Mouse (Mus musculus): ENCODE measurements around the gene Tnfsf9. TPM values are rescaled to one million over a fixed set of nuclear protein-coding genes. Genes with fewer than 3 reads are reported as not detected.

Gene Tnfsf9
- polyA plus RNA-seq, 1 experiment from 2014 or later, result 6.6 TPM

DNA sequence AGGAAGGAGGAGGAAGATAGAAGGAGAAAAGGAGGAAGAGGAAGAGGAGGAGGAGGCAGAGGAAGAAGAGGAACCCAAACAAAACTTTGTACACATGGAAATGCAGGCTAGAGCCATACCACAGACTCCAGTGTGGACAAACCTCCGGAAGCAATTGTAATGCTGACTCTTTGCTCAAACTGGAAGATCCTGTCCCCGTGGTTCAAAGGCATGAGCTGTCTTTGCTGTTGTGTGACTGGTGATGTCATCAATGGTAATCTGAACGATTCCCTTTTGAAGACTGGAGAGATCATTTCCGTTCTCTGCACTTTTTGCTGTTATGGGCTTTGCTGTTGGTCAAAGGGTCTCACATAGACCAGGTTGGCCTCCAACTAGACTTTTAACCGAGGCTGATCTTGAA lies 6.8 kb upstream of the Tnfsf9 start:
- Histone ChIP-seq H3K27ac (no peak overlapping the region), H3K4me3 (replicated peaks) (no peak overlapping the region), H3K4me1 (replicated peaks) (peaks cover 7% of the 10 kb centered on the region), H3K9me3 (no peaks in the 10 kb centered on the region), H3K36me3 (no peaks in the 10 kb centered on the region), H3K4me2 (replicated peaks) (no peak overlapping the region), H3K27me3 (peaks cover 7% of the 10 kb centered on the region), H3K9ac (replicated peaks) (no peak overlapping the region)
- no peak for ATAC-seq
- WGBS, result 85% methylated on average over 5 of the region's 5 CpGs

DNA sequence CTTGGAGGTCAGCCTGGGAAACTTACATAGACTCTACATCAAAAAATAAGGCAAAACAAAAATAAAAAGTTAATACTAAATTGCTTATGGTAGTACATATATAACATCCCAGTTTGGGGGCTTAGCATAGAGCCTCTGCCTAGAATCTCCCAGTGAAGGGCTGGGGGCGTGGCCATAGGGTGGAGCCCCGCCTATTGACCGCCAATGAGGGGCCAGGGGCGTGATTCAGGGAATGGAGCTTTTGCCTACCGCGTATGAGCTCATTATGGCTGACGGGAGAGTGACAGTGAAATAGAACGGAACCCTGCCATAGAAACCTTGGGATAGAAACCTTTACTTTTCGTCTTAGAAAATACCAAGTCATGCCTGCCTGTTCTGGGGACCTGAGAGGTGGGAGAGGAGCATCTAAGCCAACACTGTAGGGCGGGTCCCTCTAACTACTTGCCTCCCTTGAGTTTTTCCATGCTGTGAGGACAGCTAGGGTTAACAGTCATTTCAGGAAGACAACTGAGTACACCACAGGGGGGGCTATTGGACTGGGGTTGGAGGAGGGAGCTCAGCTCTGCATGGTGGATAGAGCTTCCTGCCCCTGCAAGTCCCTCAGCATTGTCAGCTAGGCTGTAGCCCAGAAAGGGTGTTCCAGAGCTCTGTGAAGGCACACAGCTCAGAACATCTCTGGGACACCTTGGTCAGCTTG lies 5.3 kb upstream of the Tnfsf9 start:
- Histone ChIP-seq H3K9me3 (no peaks in the 10 kb centered on the region), H3K9ac (replicated peaks) (no peak overlapping the region), H3K4me3 (replicated peaks) (no peak overlapping the region), H3K4me1 (replicated peaks) (peaks cover 13% of the 10 kb centered on the region), H3K4me2 (replicated peaks) (no peak overlapping the region), H3K27ac (no peak overlapping the region), H3K36me3 (no peaks in the 10 kb centered on the region), H3K27me3 (peaks cover 5% of the 10 kb centered on the region)
- no peak for ATAC-seq
- 9% methylated on average over 10 of the region's 10 CpGs for WGBS

DNA sequence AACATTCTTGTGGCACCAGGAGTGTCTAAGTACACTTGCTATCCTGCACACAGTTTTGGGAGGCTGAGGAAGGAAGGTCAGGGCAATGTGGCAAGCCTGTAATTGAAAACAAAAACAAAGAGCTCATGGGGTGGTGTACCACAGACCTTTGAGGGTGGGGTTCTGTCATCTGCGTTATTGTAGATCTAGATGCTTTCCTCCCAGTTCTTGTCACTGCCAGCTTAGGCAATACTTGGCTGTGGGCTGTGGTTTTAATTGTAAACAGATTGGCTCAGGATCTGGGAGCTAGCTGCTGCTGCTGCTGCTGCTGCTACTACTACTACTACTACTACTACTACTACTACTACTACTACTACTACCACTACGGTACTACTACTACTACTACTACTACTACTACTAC lies 2.8 kb upstream of the Tnfsf9 start:
- H3K36me3 ChIP-seq, result no peaks in the 10 kb centered on the region
- no peak overlapping the region for H3K9ac ChIP-seq (replicated peaks)
- no peak overlapping the region for H3K27ac ChIP-seq
- 92% methylated on average over 2 of the region's 2 CpGs for WGBS
- no peaks in the 10 kb centered on the region for H3K9me3 ChIP-seq
- H3K27me3 ChIP-seq, result no peaks in the 10 kb centered on the region
- no peak for ATAC-seq
- no peak overlapping the region for H3K4me3 ChIP-seq (replicated peaks)
- H3K4me1 ChIP-seq (replicated peaks), result peaks cover 27% of the 10 kb centered on the region
- H3K4me2 ChIP-seq (replicated peaks), result no peak overlapping the region

DNA sequence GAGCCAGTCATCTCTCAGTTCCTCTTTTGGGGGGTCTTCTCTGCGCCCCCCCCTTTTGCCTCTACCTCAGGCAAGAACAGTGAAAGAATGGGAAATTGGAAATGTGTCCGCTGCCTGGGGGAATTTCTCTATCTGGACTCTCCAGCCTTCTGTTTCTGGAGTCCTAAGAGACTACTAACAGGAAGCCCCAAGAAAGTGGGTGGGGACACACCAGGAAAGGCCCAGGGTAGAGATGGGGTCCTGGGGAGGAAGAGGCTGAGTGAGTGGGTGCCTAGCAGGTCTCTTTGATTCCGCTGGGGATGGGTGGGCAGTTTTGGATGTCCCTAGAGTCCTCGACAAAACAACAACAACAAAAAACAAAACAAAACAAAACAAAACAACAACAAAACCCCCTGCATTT lies 629 bp upstream of the Tnfsf9 start:
- Histone ChIP-seq H3K4me3 (replicated peaks) (peak overlapping the region; percentile 61), H3K9ac (replicated peaks) (peak overlapping the region; percentile 81; the same call in 1 of the 2 replicates), H3K27ac (no peak overlapping the region), H3K4me1 (replicated peaks) (peaks cover 29% of the 10 kb centered on the region), H3K36me3 (no peaks in the 10 kb centered on the region), H3K9me3 (no peaks in the 10 kb centered on the region), H3K27me3 (no peaks in the 10 kb centered on the region), H3K4me2 (replicated peaks) (peak overlapping the region; percentile 90)
- peak; percentile 12; the same call in 1 of the 2 replicates for ATAC-seq
- 50% methylated on average over 4 of the region's 4 CpGs for WGBS

DNA sequence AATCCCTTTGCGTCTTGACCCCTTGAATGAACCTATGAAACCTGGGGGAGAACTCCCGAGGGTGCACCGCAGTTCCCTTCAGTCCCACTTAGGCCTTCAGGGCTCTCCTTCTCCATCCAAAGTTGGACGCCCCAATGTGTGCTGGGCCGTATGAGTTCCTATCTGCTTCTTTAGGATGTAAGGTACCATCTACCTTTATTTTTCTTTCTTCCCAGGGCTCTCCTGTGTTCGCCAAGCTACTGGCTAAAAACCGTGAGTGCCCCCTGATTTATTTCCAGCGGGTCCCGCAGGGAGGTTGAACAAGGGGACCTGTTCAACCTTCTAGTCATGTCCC lies 877 bp downstream of the Tnfsf9 start:
- H3K4me1 ChIP-seq (replicated peaks), result peaks cover 29% of the 10 kb centered on the region
- no peaks in the 10 kb centered on the region for H3K27me3 ChIP-seq
- ATAC-seq, result no peak
- no peaks in the 10 kb centered on the region for H3K36me3 ChIP-seq
- H3K4me2 ChIP-seq (replicated peaks), result peak overlapping the region; percentile 90
- H3K27ac ChIP-seq, result no peak overlapping the region
- H3K9me3 ChIP-seq, result no peaks in the 10 kb centered on the region
- 6% methylated on average over 9 of the region's 9 CpGs for WGBS
- H3K9ac ChIP-seq (replicated peaks), result peak overlapping the region; percentile 81
- peak overlapping the region; percentile 61 for H3K4me3 ChIP-seq (replicated peaks)

DNA sequence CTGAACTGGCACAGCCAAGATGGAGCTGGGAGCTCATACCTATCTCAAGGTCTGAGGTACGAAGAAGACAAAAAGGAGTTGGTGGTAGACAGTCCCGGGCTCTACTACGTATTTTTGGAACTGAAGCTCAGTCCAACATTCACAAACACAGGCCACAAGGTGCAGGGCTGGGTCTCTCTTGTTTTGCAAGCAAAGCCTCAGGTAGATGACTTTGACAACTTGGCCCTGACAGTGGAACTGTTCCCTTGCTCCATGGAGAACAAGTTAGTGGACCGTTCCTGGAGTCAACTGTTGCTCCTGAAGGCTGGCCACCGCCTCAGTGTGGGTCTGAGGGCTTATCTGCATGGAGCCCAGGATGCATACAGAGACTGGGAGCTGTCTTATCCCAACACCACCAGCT lies 1.9 kb downstream of the Tnfsf9 start:
- Histone ChIP-seq H3K9me3 (no peaks in the 10 kb centered on the region), H3K27me3 (no peaks in the 10 kb centered on the region), H3K4me3 (replicated peaks) (no peak overlapping the region), H3K36me3 (no peaks in the 10 kb centered on the region), H3K9ac (replicated peaks) (no peak overlapping the region), H3K4me2 (replicated peaks) (0 out of 2 replicates have a peak overlapping the region, but pooled peaks have one; percentile 8), H3K27ac (no peak overlapping the region), H3K4me1 (replicated peaks) (peaks cover 29% of the 10 kb centered on the region)
- no peak for ATAC-seq
- 94% methylated on average over 5 of the region's 5 CpGs for WGBS

DNA sequence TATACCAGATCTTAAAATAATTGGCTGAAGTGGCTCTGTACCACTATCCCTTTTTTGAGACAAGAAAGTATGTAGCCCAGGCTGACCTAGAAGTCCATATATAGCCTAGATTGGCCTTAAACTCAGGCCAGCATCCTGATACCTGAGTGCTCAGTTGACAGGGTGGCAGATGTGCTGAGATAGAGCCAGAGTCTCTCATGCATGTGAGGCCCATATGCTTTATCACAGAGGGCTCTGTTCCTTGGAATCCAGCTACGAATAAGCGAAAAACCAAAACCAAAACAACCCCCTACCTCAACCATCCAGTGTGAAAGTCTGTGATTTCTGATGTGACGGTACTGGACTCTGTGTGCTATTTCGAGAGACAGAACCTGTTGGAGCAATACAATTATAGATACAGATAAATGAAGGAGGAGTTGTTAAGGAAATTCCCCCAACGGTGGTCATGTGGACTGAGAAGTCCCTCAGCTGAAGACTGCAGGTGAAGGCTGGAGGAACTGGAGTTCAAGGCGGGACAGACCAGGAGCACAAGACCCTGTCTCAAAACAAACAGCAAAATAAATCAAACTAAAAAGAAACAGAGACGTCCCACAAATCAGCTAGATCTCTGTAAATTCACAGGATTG lies 3.0 kb downstream of the Tnfsf9 start:
- no peak overlapping the region for H3K27ac ChIP-seq
- no peaks in the 10 kb centered on the region for H3K27me3 ChIP-seq
- H3K4me1 ChIP-seq (replicated peaks), result peaks cover 29% of the 10 kb centered on the region
- no peaks in the 10 kb centered on the region for H3K9me3 ChIP-seq
- 86% methylated on average over 7 of the region's 7 CpGs for WGBS
- no peak overlapping the region for H3K9ac ChIP-seq (replicated peaks)
- H3K4me3 ChIP-seq (replicated peaks), result no peak overlapping the region
- no peak for ATAC-seq
- H3K36me3 ChIP-seq, result no peaks in the 10 kb centered on the region
- H3K4me2 ChIP-seq (replicated peaks), result no peak overlapping the region

DNA sequence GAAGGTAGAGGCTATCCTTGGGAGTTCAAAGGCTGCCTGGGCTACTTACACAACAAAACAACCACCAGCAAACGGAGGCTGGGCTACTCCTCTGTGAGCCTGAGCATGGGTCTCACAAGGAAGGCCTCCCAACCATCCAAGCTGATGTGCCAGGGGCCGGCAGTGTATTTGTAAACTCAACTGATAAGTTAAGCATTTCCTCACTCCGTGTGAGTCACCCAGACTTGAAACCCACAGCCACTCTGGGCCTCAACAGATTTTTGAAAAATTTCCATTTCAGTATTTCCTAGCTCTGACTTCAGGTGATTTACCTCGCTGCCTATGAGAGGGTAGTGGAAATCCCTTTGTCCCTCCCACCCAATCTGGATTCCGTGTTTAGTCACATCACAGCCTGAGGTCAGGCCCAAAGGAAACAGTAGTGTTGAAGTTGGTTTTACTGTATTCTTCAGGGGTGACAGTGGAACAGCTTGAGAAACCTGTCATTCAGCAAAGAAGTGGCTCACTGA lies 3.6 kb downstream of the Tnfsf9 start:
- Histone ChIP-seq H3K36me3 (no peaks in the 10 kb centered on the region), H3K4me1 (replicated peaks) (peaks cover 29% of the 10 kb centered on the region), H3K4me3 (replicated peaks) (no peak overlapping the region), H3K9me3 (no peaks in the 10 kb centered on the region), H3K9ac (replicated peaks) (no peak overlapping the region), H3K27ac (no peak overlapping the region), H3K4me2 (replicated peaks) (no peak overlapping the region), H3K27me3 (no peaks in the 10 kb centered on the region)
- no peak for ATAC-seq
- WGBS, result 63% methylated on average over 5 of the region's 5 CpGs

DNA sequence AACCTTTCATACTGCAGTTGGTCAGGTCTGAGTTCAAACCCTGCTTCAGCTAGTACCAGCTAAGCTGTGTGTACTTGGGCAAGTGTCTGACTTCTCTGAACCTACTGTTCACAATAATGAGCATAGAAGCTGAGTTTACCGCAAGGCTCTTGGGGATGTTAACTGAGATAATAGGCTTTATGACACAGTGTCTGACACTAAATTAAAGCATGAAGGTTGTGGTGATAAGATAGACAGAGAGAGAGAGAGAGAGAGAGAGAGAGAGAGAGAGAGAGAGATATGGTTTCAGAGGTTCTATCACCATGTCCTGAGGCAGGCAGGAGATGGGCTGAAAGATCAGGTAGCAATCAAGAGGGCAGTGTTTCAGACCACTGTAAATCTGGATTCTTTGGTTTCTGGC lies 4.9 kb downstream of the Tnfsf9 start:
- no peak overlapping the region for H3K9ac ChIP-seq (replicated peaks)
- H3K4me3 ChIP-seq (replicated peaks), result no peak overlapping the region
- H3K4me1 ChIP-seq (replicated peaks), result peaks cover 20% of the 10 kb centered on the region
- H3K27ac ChIP-seq, result no peak overlapping the region
- no peaks in the 10 kb centered on the region for H3K9me3 ChIP-seq
- WGBS, result 90% methylated on average over 1 of the region's 1 CpGs
- no peaks in the 10 kb centered on the region for H3K27me3 ChIP-seq
- no peak overlapping the region for H3K4me2 ChIP-seq (replicated peaks)
- no peaks in the 10 kb centered on the region for H3K36me3 ChIP-seq
- no peak for ATAC-seq

DNA sequence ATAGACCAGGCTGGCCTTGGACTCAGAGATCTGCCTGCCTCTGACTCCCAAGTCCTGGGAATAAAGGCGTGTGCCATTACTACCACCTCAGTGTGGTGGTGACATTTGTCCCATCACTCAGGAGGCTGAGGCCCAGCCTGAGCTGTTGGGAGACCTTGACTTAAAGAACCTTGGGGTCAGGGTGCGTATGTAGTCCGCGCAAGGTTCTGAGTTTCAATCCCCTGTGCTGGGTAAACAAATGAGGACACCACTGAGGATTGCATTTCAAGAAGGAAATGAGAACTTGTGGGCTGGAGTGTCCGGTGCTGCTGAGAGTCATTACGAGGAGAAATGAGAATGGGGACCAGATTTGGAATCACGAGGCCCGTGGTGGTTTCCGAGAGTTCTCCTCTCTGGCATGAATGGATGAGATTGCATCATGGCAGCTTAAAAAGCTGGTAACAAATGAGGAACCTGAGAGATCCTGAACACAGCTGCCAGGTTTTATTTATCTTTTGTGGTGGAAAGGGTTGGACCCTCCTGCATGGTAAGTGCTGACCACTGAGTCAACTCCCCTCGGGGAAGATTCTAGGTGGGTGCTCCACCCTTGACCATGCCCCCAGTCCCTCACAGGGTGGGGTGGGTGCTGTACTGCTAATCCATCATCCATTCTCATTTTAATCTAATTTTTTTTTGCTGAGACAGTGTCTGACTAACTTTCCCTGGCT lies 7.8 kb downstream of the Tnfsf9 start:
- Histone ChIP-seq H3K27ac (no peak overlapping the region), H3K36me3 (no peaks in the 10 kb centered on the region), H3K9me3 (no peaks in the 10 kb centered on the region), H3K9ac (replicated peaks) (no peak overlapping the region), H3K4me2 (replicated peaks) (no peak overlapping the region), H3K4me3 (replicated peaks) (no peak overlapping the region), H3K4me1 (replicated peaks) (no peaks in the 10 kb centered on the region), H3K27me3 (no peaks in the 10 kb centered on the region)
- ATAC-seq, result no peak
- 92% methylated on average over 10 of the region's 10 CpGs for WGBS

DNA sequence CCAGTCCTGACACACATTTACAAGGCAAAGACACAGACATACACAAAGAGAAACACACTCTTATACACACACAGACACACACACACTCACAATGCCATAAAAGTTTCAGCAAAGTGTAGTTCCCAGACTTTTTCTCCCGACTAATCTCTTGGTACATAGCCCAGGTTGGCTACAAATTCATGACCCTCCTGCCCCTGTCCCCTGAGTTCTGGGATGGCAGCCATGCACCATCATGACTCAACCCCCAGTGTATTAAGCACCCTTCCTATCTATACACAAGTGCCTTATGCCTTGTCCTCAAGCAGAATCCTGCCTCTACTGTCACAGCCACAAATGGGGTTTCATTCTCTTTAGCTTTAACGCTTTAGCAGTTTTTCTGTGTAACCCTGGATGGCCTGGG lies 11.7 kb downstream of the Tnfsf9 start:
- ATAC-seq, result no peak
- Histone ChIP-seq H3K27me3 (no peaks in the 10 kb centered on the region), H3K9ac (replicated peaks) (no peak overlapping the region), H3K4me3 (replicated peaks) (no peak overlapping the region), H3K27ac (no peak overlapping the region), H3K4me2 (replicated peaks) (no peak overlapping the region), H3K36me3 (no peaks in the 10 kb centered on the region), H3K9me3 (no peaks in the 10 kb centered on the region), H3K4me1 (replicated peaks) (peaks cover 2% of the 10 kb centered on the region; the same call in 1 of the 2 replicates)
- 77% methylated on average over 2 of the region's 2 CpGs for WGBS

All from midbrain, embryonic 13.5 days (tissue).